Mouse (Mus musculus): ENCODE results near the gene Iqgap3. TPM values are rescaled to one million over a fixed set of nuclear protein-coding genes. Genes with fewer than 3 reads are reported as not detected.
A peak's percentile ranks its signal among the peaks of the same experiment; 100 is the strongest.

The Iqgap3 gene
- polyA plus RNA-seq, 1 experiment from 2014 or later, result 4.5 TPM

- Histone ChIP-seq H3K9me3 (ENCODE audit: control insufficient read depth, low read length) (no peaks in the 10 kb centered on the region), H3K4me2 (replicated peaks; ENCODE audit: low read depth) (no peak overlapping the region), H3K27ac (replicated peaks) (no peak overlapping the region), H3K4me3 (ENCODE audit: low read depth, low read length) (no peak overlapping the region), H3K36me3 (ENCODE audit: control insufficient read depth, insufficient read depth, low read length) (no peaks in the 10 kb centered on the region), H3K4me1 (replicated peaks; ENCODE audit: control insufficient read depth, insufficient read depth) (no peaks in the 10 kb centered on the region), H3K27me3 (ENCODE audit: control insufficient read depth, insufficient read depth, low read length) (no peaks in the 10 kb centered on the region), H3K9ac (ENCODE audit: low read length) (no peak overlapping the region)
- TF ChIP-seq CTCF (IDR thresholded peaks at IDR 0.05; ENCODE audit: low read depth) (no peak), EP300 (optimal IDR thresholded peaks at IDR 0.05) (no peak)
- WGBS, result 44% methylated on average over 5 of the region's 5 CpGs
- DNase-seq (ENCODE audit: low spot score), result no peak
- ATAC-seq (ENCODE audit: low FRiP score, low TSS enrichment), result peak; percentile 33; the same call in 1 of the 2 replicates
Measured at GRCm38 (mm10) chr3:88128056-88128455, 46.3 kb downstream of the Iqgap3 start.

GRCm38 (mm10) chr3:88129006-88129405, 47.2 kb downstream of the Iqgap3 start:
- H3K9me3 ChIP-seq (ENCODE audit: control insufficient read depth, low read length), result no peaks in the 10 kb centered on the region
- ATAC-seq (ENCODE audit: low FRiP score, low TSS enrichment) (no peak), DNase-seq (ENCODE audit: low spot score) (no peak)
- no peaks in the 10 kb centered on the region for H3K4me1 ChIP-seq (replicated peaks; ENCODE audit: control insufficient read depth, insufficient read depth)
- no peak overlapping the region for H3K4me3 ChIP-seq (ENCODE audit: low read depth, low read length)
- no peaks in the 10 kb centered on the region for H3K36me3 ChIP-seq (ENCODE audit: control insufficient read depth, insufficient read depth, low read length)
- 38% methylated on average over 4 of the region's 4 CpGs for WGBS
- H3K4me2 ChIP-seq (replicated peaks; ENCODE audit: low read depth), result no peak overlapping the region
- H3K27ac ChIP-seq (replicated peaks), result no peak overlapping the region
- TF ChIP-seq EP300 (optimal IDR thresholded peaks at IDR 0.05), result no peak
- no peak for TF ChIP-seq CTCF (IDR thresholded peaks at IDR 0.05; ENCODE audit: low read depth)
- H3K27me3 ChIP-seq (ENCODE audit: control insufficient read depth, insufficient read depth, low read length), result no peaks in the 10 kb centered on the region
- H3K9ac ChIP-seq (ENCODE audit: low read length), result no peak overlapping the region

GRCm38 (mm10) chr3:88131071-88131470, 49.3 kb downstream of the Iqgap3 start:
- 95% methylated on average over 3 of the region's 3 CpGs for WGBS
- Histone ChIP-seq H3K9me3 (ENCODE audit: control insufficient read depth, low read length) (no peaks in the 10 kb centered on the region), H3K36me3 (ENCODE audit: control insufficient read depth, insufficient read depth, low read length) (no peaks in the 10 kb centered on the region), H3K4me3 (ENCODE audit: low read depth, low read length) (no peak overlapping the region), H3K27me3 (ENCODE audit: control insufficient read depth, insufficient read depth, low read length) (no peaks in the 10 kb centered on the region), H3K9ac (ENCODE audit: low read length) (no peak overlapping the region), H3K4me1 (replicated peaks; ENCODE audit: control insufficient read depth, insufficient read depth) (no peaks in the 10 kb centered on the region), H3K4me2 (replicated peaks; ENCODE audit: low read depth) (no peak overlapping the region), H3K27ac (replicated peaks) (no peak overlapping the region)
- TF ChIP-seq CTCF (IDR thresholded peaks at IDR 0.05; ENCODE audit: low read depth) (no peak), EP300 (optimal IDR thresholded peaks at IDR 0.05) (no peak)
- DNase-seq (ENCODE audit: low spot score) (no peak), ATAC-seq (ENCODE audit: low FRiP score, low TSS enrichment) (no peak)

- 0 out of 2 replicates have a peak, but pooled peaks cover 2% of the 10 kb centered on the region for H3K4me1 ChIP-seq (replicated peaks; ENCODE audit: control insufficient read depth, insufficient read depth)
- H3K27me3 ChIP-seq (ENCODE audit: control insufficient read depth, insufficient read depth, low read length), result no peaks in the 10 kb centered on the region
- no peak for DNase-seq (ENCODE audit: low spot score)
- ATAC-seq (ENCODE audit: low FRiP score, low TSS enrichment), result no peak
- whole genome bisulfite sequencing, result 59% methylated on average over 2 of the region's 2 CpGs
- H3K9me3 ChIP-seq (ENCODE audit: control insufficient read depth, low read length), result no peaks in the 10 kb centered on the region
- TF ChIP-seq CTCF (IDR thresholded peaks at IDR 0.05; ENCODE audit: low read depth) (no peak), EP300 (optimal IDR thresholded peaks at IDR 0.05) (no peak)
- no peaks in the 10 kb centered on the region for H3K36me3 ChIP-seq (ENCODE audit: control insufficient read depth, insufficient read depth, low read length)
- no peak overlapping the region for H3K4me2 ChIP-seq (replicated peaks; ENCODE audit: low read depth)
- H3K9ac ChIP-seq (ENCODE audit: low read length), result no peak overlapping the region
- H3K4me3 ChIP-seq (ENCODE audit: low read depth, low read length), result no peak overlapping the region
- H3K27ac ChIP-seq (replicated peaks), result no peak overlapping the region
Measured at GRCm38 (mm10) chr3:88132492-88132891, 50.7 kb downstream of the Iqgap3 start.

GRCm38 (mm10) chr3:88133187-88133771, 51.5 kb downstream of the Iqgap3 start:
- TF ChIP-seq EP300 (optimal IDR thresholded peaks at IDR 0.05), result no peak
- no peak for TF ChIP-seq CTCF (IDR thresholded peaks at IDR 0.05; ENCODE audit: low read depth)
- WGBS, result 38% methylated on average over 4 of the region's 4 CpGs
- no peaks in the 10 kb centered on the region for H3K36me3 ChIP-seq (ENCODE audit: control insufficient read depth, insufficient read depth, low read length)
- H3K9me3 ChIP-seq (ENCODE audit: control insufficient read depth, low read length), result no peaks in the 10 kb centered on the region
- peak overlapping the region; percentile 5 for H3K27ac ChIP-seq (replicated peaks)
- no peaks in the 10 kb centered on the region for H3K27me3 ChIP-seq (ENCODE audit: control insufficient read depth, insufficient read depth, low read length)
- H3K4me1 ChIP-seq (replicated peaks; ENCODE audit: control insufficient read depth, insufficient read depth), result 0 out of 2 replicates have a peak, but pooled peaks cover 2% of the 10 kb centered on the region
- peak overlapping the region; percentile 8; the same call in 1 of the 2 replicates for H3K9ac ChIP-seq (ENCODE audit: low read length)
- ATAC-seq (ENCODE audit: low FRiP score, low TSS enrichment) (no peak), DNase-seq (ENCODE audit: low spot score) (no peak)
- H3K4me3 ChIP-seq (ENCODE audit: low read depth, low read length), result no peak overlapping the region
- H3K4me2 ChIP-seq (replicated peaks; ENCODE audit: low read depth), result no peak overlapping the region; the same call in 1 of the 2 replicates

- Histone ChIP-seq H3K27me3 (ENCODE audit: control insufficient read depth, insufficient read depth, low read length) (no peaks in the 10 kb centered on the region), H3K9ac (ENCODE audit: low read length) (no peak overlapping the region), H3K4me3 (ENCODE audit: low read depth, low read length) (no peak overlapping the region), H3K36me3 (ENCODE audit: control insufficient read depth, insufficient read depth, low read length) (no peaks in the 10 kb centered on the region), H3K4me2 (replicated peaks; ENCODE audit: low read depth) (no peak overlapping the region), H3K27ac (replicated peaks) (no peak overlapping the region), H3K4me1 (replicated peaks; ENCODE audit: control insufficient read depth, insufficient read depth) (peaks cover 20% of the 10 kb centered on the region), H3K9me3 (ENCODE audit: control insufficient read depth, low read length) (no peaks in the 10 kb centered on the region)
- DNase-seq (ENCODE audit: low spot score) (peak; percentile 46), ATAC-seq (ENCODE audit: low FRiP score, low TSS enrichment) (peak; percentile 16)
- no peak for TF ChIP-seq EP300 (optimal IDR thresholded peaks at IDR 0.05)
- TF ChIP-seq CTCF (IDR thresholded peaks at IDR 0.05; ENCODE audit: low read depth), result no peak
- WGBS, result 62% methylated on average over 9 of the region's 9 CpGs
Measured at GRCm38 (mm10) chr3:88136346-88136745, 54.6 kb downstream of the Iqgap3 start.

All from stomach, postnatal 0 days (tissue).